Mouse (Mus musculus): ENCODE results near the gene Cd82. TPM values are rescaled to one million over a fixed set of nuclear protein-coding genes. Genes with fewer than 3 reads are reported as not detected.

Cd82 gene
- 13.3 TPM in 1 of 2 replicates, not detected in the other for polyA plus RNA-seq (2012; ENCODE audit: insufficient read depth, low replicate concordance)

- Histone ChIP-seq H3K4me1 (peaks cover 46% of the 10 kb centered on the region), H3K4me3 (replicated peaks) (peak within 1 kb of the TSS; percentile 90), H3K36me3 (replicated peaks; ENCODE audit: low read length) (no peaks in the 10 kb centered on the region), H3K27me3 (replicated peaks) (peaks cover 97% of the 10 kb centered on the region), H3K9me3 (peaks cover 8% of the 10 kb centered on the region)
- TF ChIP-seq GATA1 (IDR thresholded peaks at IDR 0.05; ENCODE audit: borderline replicate concordance, low read length) (no peak), FLI1 (IDR thresholded peaks at IDR 0.05; ENCODE audit: low read length) (no peak)
Measured at GRCm38 (mm10) chr2:93462760-93463159, at the start of gene Cd82. Gene Cd82, minus strand, starts transcription at chr2:93463140.

- H3K9me3 ChIP-seq: peaks cover 4% of the 10 kb centered on the region; the same call in 1 of the 2 replicates
- TF ChIP-seq GATA1 (IDR thresholded peaks at IDR 0.05; ENCODE audit: borderline replicate concordance, low read length): no peak
- no peaks in the 10 kb centered on the region for H3K4me1 ChIP-seq
- H3K27me3 ChIP-seq (replicated peaks): peaks cover 40% of the 10 kb centered on the region
- H3K4me3 ChIP-seq (replicated peaks): no peak overlapping the region
- H3K36me3 ChIP-seq (replicated peaks; ENCODE audit: low read length): no peaks in the 10 kb centered on the region
Measured at GRCm38 (mm10) chr2:93512130-93512529, 49.2 kb upstream of the Cd82 start.

GRCm38 (mm10) chr2:93510839-93511238 is 47.9 kb upstream of the Cd82 start:
- no peak for TF ChIP-seq GATA1 (IDR thresholded peaks at IDR 0.05; ENCODE audit: borderline replicate concordance, low read length)
- TF ChIP-seq FLI1 (IDR thresholded peaks at IDR 0.05; ENCODE audit: low read length): no peak
- no peaks in the 10 kb centered on the region for H3K36me3 ChIP-seq (replicated peaks; ENCODE audit: low read length)
- H3K27me3 ChIP-seq (replicated peaks): peaks cover 42% of the 10 kb centered on the region
- no peak overlapping the region for H3K4me3 ChIP-seq (replicated peaks)
- H3K9me3 ChIP-seq: peaks cover 4% of the 10 kb centered on the region; the same call in 1 of the 2 replicates
- no peaks in the 10 kb centered on the region for H3K4me1 ChIP-seq

GRCm38 (mm10) chr2:93509777-93510750 is 47.1 kb upstream of the Cd82 start:
- no peak for TF ChIP-seq GATA1 (IDR thresholded peaks at IDR 0.05; ENCODE audit: borderline replicate concordance, low read length)
- no peak for TF ChIP-seq FLI1 (IDR thresholded peaks at IDR 0.05; ENCODE audit: low read length)

GRCm38 (mm10) chr2:93505091-93505490 is 42.2 kb upstream of the Cd82 start:
- no peaks in the 10 kb centered on the region for H3K9me3 ChIP-seq
- peaks cover 47% of the 10 kb centered on the region for H3K27me3 ChIP-seq (replicated peaks)
- H3K4me3 ChIP-seq (replicated peaks): no peak overlapping the region
- H3K36me3 ChIP-seq (replicated peaks; ENCODE audit: low read length): no peaks in the 10 kb centered on the region
- TF ChIP-seq GATA1 (IDR thresholded peaks at IDR 0.05; ENCODE audit: borderline replicate concordance, low read length) (no peak), FLI1 (IDR thresholded peaks at IDR 0.05; ENCODE audit: low read length) (no peak)
- no peaks in the 10 kb centered on the region for H3K4me1 ChIP-seq

More at GRCm38 (mm10) chr2:93509777-93510750, 47.1 kb upstream of the Cd82 start:
- no peaks in the 10 kb centered on the region for H3K4me1 ChIP-seq
- H3K36me3 ChIP-seq (replicated peaks; ENCODE audit: low read length): no peaks in the 10 kb centered on the region
- peaks cover 4% of the 10 kb centered on the region; the same call in 1 of the 2 replicates for H3K9me3 ChIP-seq
- H3K27me3 ChIP-seq (replicated peaks): peaks cover 38% of the 10 kb centered on the region
- no peak overlapping the region for H3K4me3 ChIP-seq (replicated peaks)

- H3K9me3 ChIP-seq: peaks cover 4% of the 10 kb centered on the region
- no peak overlapping the region for H3K4me3 ChIP-seq (replicated peaks)
- no peak for TF ChIP-seq FLI1 (IDR thresholded peaks at IDR 0.05; ENCODE audit: low read length)
- no peak for TF ChIP-seq GATA1 (IDR thresholded peaks at IDR 0.05; ENCODE audit: borderline replicate concordance, low read length)
- peaks cover 58% of the 10 kb centered on the region for H3K27me3 ChIP-seq (replicated peaks)
- no peaks in the 10 kb centered on the region for H3K4me1 ChIP-seq
- H3K36me3 ChIP-seq (replicated peaks; ENCODE audit: low read length): no peaks in the 10 kb centered on the region
Measured at GRCm38 (mm10) chr2:93503353-93503752, 40.4 kb upstream of the Cd82 start.

- H3K27me3 ChIP-seq (replicated peaks): peaks cover 60% of the 10 kb centered on the region
- H3K9me3 ChIP-seq: peaks cover 4% of the 10 kb centered on the region
- no peak for TF ChIP-seq FLI1 (IDR thresholded peaks at IDR 0.05; ENCODE audit: low read length)
- TF ChIP-seq GATA1 (IDR thresholded peaks at IDR 0.05; ENCODE audit: borderline replicate concordance, low read length): no peak
- H3K4me1 ChIP-seq: no peaks in the 10 kb centered on the region
- H3K4me3 ChIP-seq (replicated peaks): no peak overlapping the region
- H3K36me3 ChIP-seq (replicated peaks; ENCODE audit: low read length): no peaks in the 10 kb centered on the region
Measured at GRCm38 (mm10) chr2:93501303-93501702, 38.4 kb upstream of the Cd82 start.

- Histone ChIP-seq H3K4me3 (replicated peaks) (no peak overlapping the region), H3K27me3 (replicated peaks) (peaks cover 70% of the 10 kb centered on the region), H3K36me3 (replicated peaks; ENCODE audit: low read length) (no peaks in the 10 kb centered on the region), H3K4me1 (no peaks in the 10 kb centered on the region), H3K9me3 (peaks cover 4% of the 10 kb centered on the region)
- no peak for TF ChIP-seq GATA1 (IDR thresholded peaks at IDR 0.05; ENCODE audit: borderline replicate concordance, low read length)
- no peak for TF ChIP-seq FLI1 (IDR thresholded peaks at IDR 0.05; ENCODE audit: low read length)
Measured at GRCm38 (mm10) chr2:93497221-93497620, 34.3 kb upstream of the Cd82 start.

- H3K4me3 ChIP-seq (replicated peaks): no peak overlapping the region
- H3K27me3 ChIP-seq (replicated peaks): peaks cover 70% of the 10 kb centered on the region
- TF ChIP-seq GATA1 (IDR thresholded peaks at IDR 0.05; ENCODE audit: borderline replicate concordance, low read length): no peak
- no peak for TF ChIP-seq FLI1 (IDR thresholded peaks at IDR 0.05; ENCODE audit: low read length)
- H3K4me1 ChIP-seq: no peaks in the 10 kb centered on the region
- H3K9me3 ChIP-seq: peaks cover 4% of the 10 kb centered on the region
- no peaks in the 10 kb centered on the region for H3K36me3 ChIP-seq (replicated peaks; ENCODE audit: low read length)
Measured at GRCm38 (mm10) chr2:93495170-93495569, 32.2 kb upstream of the Cd82 start.

- no peak for TF ChIP-seq GATA1 (IDR thresholded peaks at IDR 0.05; ENCODE audit: borderline replicate concordance, low read length)
- no peak for TF ChIP-seq FLI1 (IDR thresholded peaks at IDR 0.05; ENCODE audit: low read length)
- H3K4me1 ChIP-seq: no peaks in the 10 kb centered on the region
- H3K27me3 ChIP-seq (replicated peaks): peaks cover 70% of the 10 kb centered on the region
- H3K9me3 ChIP-seq: peaks cover under 1% of the 10 kb centered on the region
- no peaks in the 10 kb centered on the region for H3K36me3 ChIP-seq (replicated peaks; ENCODE audit: low read length)
- no peak overlapping the region for H3K4me3 ChIP-seq (replicated peaks)
Measured at GRCm38 (mm10) chr2:93493541-93493940, 30.6 kb upstream of the Cd82 start.
